Mouse (Mus musculus) lung, embryonic 14.5 days (tissue): ENCODE measurements around the gene Pidd1. TPM values are rescaled to one million over a fixed set of nuclear protein-coding genes. Genes with fewer than 3 reads are reported as not detected.

Source experiments
- ATAC-seq: fragments of 200-750 bp; cut with Nextera tagmentation; 2 replicates; pipeline ENCODE4 v1.8.0; 2017; ENCODE audit warnings: mild to moderate bottlenecking, moderate TSS enrichment, moderate library complexity; ENCODE audit not compliant: insufficient read depth
- DNase-seq: peaks from one replicate; pipeline ENCODE4 v3.0.0-alpha.2; 2015
- H3K27ac ChIP-seq: fragments of 300-500 bp; sonication (generic); 2 replicates; pipeline ENCODE4 v1.5.1; 2014; ENCODE audit warnings: low read depth, mild to moderate bottlenecking, moderate library complexity
- H3K27me3 ChIP-seq: fragments of 300-500 bp; sonication (generic); 2 replicates; pipeline ENCODE4 v1.6.1; 2014; ENCODE audit warnings: low read length, control low read depth; ENCODE audit not compliant: insufficient read depth
- H3K36me3 ChIP-seq: fragments of 300-500 bp; sonication (generic); 2 replicates; pipeline ENCODE4 v1.6.1; 2014; ENCODE audit warnings: control low read depth; ENCODE audit not compliant: insufficient read depth
- H3K4me1 ChIP-seq: fragments of 300-500 bp; sonication (generic); 2 replicates; pipeline ENCODE4 v1.6.1; 2014; ENCODE audit warnings: antibody characterized with exemption, control low read depth; ENCODE audit not compliant: insufficient read depth
- H3K4me2 ChIP-seq: fragments of 300-500 bp; sonication (generic); 2 replicates; pipeline ENCODE4 v1.6.1; 2014; ENCODE audit warnings: mild to moderate bottlenecking
- H3K4me3 ChIP-seq: fragments of 300-500 bp; sonication (generic); 2 replicates; pipeline ENCODE4 v1.5.1; 2014; ENCODE audit warnings: low read depth, low read length
- H3K9ac ChIP-seq: fragments of 300-500 bp; sonication (generic); 2 replicates; pipeline ENCODE4 v1.6.1; 2014
- H3K9me3 ChIP-seq: fragments of 300-500 bp; sonication (generic); 2 replicates; pipeline ENCODE4 v1.6.1; 2016; ENCODE audit warnings: low read depth, low read length, control low read depth
- CTCF ChIP-seq: IDR thresholded peaks from 2 replicates; pipeline ENCODE4 v1.5.1; 2016; ENCODE audit warnings: antibody characterized with exemption, low read depth
- WGBS: fragments of 180-500 bp; shearing (Covaris S2); extraction: QIAGEN DNeasy Blood & Tissue Kit; methylation state at CpG from one replicate; pipeline ENCODE4 v1.1.7; 2014; 5-methylcytosine and 5-hydroxymethylcytosine counted together
- polyA plus RNA-seq: library from polyadenylated mRNA; unstranded; fragments of >200 nt; fragmentation: Nextera tagmentation; extraction: Ambion mirVana; gene quantifications from 2 replicates; pipeline ENCODE4 v1.2.1, GENCODE M21; 2014

The Pidd1 gene
- polyA plus RNA-seq, 1 experiment from 2014 or later, result 14.2 TPM

DNA sequence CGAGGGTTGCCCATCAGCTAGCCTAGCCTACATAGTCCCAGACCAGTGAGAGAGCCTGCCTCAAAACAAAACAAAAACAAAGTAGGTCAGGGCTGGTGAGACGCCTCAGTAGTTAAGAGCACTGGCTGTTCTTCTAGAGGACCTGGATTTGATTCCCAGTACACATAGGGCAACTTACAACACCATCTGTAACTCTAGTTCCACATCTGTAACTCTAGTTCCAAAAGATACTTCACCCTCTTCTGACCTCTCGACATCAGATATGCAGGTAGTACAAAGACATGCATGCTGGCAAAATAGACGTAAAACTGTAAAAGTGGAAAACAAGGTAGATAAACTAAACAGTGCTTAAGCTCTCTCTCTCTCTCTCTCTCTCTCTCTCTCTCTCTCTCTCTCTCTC is 20.0 kb downstream of the Pidd1 start:
- H3K27ac ChIP-seq, result no peak overlapping the region
- no peak for ATAC-seq
- H3K4me3 ChIP-seq, result no peak overlapping the region
- no peaks in the 10 kb centered on the region for H3K27me3 ChIP-seq
- H3K9me3 ChIP-seq, result no peaks in the 10 kb centered on the region
- DNase-seq, result no peak
- no peak overlapping the region for H3K9ac ChIP-seq
- no peak overlapping the region for H3K4me2 ChIP-seq
- no peaks in the 10 kb centered on the region for H3K4me1 ChIP-seq
- WGBS, result 67% methylated on average over 4 of the region's 4 CpGs
- no peaks in the 10 kb centered on the region for H3K36me3 ChIP-seq
- no peak for TF ChIP-seq CTCF

DNA sequence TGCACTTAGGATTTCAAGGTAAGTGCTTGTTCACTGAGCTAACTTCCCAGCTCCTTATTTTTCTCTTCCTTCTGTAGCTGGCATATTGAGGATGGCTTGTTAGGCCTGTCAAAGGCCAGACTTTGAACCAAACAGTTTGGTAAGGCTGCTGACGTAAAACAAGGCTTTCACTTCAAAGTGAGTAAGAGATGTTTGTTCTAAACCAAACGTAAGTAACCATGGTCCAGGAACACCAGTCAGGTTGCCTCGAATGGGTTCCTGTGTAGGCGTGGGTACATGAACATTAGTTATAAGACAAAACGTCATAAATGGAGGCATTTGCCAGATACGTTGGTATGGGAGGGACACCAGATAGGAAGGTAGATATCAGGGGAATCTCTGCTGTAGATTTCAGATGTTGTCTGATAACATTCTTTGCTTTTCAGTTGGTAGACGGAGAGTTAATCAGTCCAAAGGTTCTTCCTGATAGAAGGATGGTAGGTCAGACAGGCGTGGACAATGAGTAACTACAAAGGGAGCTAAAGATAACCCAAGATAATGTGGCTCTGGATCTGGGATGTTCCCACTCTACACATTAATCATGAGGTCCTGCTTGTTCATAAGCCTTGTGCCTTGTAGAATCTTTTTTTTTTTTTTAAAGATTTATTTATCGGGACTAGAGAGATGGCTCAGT is 23.7 kb downstream of the Pidd1 start:
- no peaks in the 10 kb centered on the region for H3K9me3 ChIP-seq
- H3K27ac ChIP-seq, result no peak overlapping the region
- 68% methylated on average over 9 of the region's 9 CpGs for WGBS
- ATAC-seq (no peak), DNase-seq (no peak)
- H3K4me3 ChIP-seq, result no peak overlapping the region
- TF ChIP-seq CTCF, result no peak
- H3K4me1 ChIP-seq, result no peaks in the 10 kb centered on the region
- H3K9ac ChIP-seq, result no peak overlapping the region
- no peak overlapping the region for H3K4me2 ChIP-seq
- no peaks in the 10 kb centered on the region for H3K36me3 ChIP-seq
- no peaks in the 10 kb centered on the region for H3K27me3 ChIP-seq

DNA sequence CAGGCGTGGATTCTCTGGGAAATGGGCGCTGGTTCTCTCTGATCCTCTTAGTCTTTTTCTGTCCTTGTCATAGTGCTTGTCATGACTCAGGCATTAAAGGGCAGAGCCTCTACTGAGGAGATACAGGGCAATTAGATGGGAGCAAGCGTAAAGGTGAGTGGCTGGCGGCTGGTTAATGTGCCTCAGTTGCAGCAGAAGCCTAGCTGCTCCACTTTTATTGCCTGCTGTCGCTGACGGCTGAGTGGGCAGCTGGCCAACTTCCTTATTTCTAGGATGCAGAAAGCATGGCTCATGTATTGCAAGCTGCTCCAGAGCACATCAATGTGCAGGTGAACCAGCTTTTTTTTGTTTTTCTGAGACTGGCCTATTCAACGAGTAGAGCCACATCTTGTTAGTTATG is 24.9 kb downstream of the Pidd1 start:
- no peaks in the 10 kb centered on the region for H3K4me1 ChIP-seq
- no peak overlapping the region for H3K4me2 ChIP-seq
- no peak for ATAC-seq
- no peak overlapping the region for H3K4me3 ChIP-seq
- H3K9me3 ChIP-seq, result no peaks in the 10 kb centered on the region
- no peaks in the 10 kb centered on the region for H3K27me3 ChIP-seq
- peak; percentile 62 for DNase-seq
- TF ChIP-seq CTCF, result no peak
- WGBS, result 57% methylated on average over 7 of the region's 7 CpGs
- H3K36me3 ChIP-seq, result no peaks in the 10 kb centered on the region
- H3K9ac ChIP-seq, result no peak overlapping the region
- no peak overlapping the region for H3K27ac ChIP-seq

DNA sequence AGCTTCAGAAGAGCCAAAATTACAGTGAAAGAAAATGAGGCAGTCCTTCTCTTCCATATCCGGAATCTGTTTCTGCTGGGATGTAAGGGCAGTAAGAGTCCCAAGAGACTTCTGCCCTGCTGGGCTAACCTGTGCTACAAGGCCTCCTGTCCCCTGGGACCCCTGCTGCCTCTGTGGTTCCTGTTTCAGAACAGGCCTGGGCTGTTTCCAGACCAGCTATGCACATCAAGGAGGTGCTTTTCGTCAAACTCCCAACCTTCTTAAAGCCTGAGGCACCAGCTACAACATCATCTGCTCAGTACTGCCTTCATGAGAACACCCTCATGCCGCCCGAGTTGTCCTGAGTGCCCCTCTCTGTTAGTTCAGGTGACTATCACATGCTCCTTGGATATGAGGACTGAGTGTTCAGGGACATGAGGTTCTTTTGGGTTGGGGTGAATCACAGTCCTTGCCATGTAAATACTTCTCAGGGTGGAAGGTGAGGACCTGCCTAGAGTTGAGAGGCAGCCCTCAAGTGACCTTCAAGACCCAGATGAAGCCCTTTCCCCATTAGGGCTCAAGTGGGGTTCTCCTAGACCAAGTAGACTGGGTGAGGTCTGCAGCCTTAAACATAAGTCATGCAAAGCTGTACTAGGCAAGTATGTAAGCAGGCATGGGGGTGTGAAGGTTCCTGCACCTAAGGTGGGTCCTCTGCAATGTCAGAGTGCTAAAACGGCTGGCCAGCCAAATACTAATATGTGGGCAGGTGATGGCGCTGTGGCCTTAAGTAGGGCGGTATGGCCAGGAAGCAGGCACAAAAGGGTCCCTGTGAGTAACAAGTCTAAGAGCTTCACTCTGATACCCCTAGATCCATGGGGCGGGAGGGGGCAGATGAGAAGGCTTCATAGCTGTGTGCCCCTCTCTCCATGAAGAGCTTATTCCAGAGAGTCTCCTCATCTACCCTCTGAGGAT is 25.8 kb downstream of the Pidd1 start:
- Histone ChIP-seq H3K27ac (no peak overlapping the region), H3K9ac (no peak overlapping the region), H3K36me3 (no peaks in the 10 kb centered on the region), H3K4me3 (no peak overlapping the region), H3K9me3 (no peaks in the 10 kb centered on the region), H3K4me1 (peaks cover 2% of the 10 kb centered on the region; the same call in 1 of the 2 replicates), H3K4me2 (no peak overlapping the region), H3K27me3 (no peaks in the 10 kb centered on the region)
- WGBS, result 63% methylated on average over 8 of the region's 8 CpGs
- DNase-seq (no peak), ATAC-seq (no peak)
- no peak for TF ChIP-seq CTCF

DNA sequence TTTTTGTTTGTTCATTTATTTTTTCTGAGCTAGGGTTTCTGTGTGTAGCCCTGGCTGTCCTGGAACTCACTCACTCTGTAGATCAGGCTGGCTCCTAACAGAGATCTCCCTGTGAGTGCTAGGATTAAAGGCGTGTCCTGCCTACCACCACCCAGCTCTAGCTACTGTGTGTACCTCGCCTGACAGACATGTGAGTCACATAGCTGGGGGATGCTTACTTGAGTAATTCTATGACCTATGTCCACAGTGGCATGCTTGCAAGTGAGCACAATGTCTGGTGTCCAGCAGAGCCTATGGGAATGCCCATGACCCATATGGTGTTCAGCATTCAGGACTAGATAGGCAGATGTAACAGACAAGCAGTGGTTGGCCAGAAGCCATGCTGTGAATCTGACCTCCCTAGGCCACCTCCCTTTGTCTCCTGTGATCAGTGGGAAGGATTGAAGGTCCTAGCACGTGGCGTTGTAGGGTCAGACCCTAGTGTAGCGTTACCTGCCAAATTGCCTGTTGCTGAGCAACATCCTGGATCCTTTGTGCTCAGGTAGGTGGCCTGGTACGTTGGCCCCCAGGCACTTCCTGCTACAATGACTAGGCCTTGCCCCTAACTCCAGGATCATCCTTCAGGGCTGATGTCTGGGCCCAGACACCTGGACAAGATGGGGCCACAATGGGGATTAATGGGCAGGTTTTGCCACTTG is 27.5 kb downstream of the Pidd1 start:
- TF ChIP-seq CTCF, result no peak
- Histone ChIP-seq H3K4me2 (no peak overlapping the region), H3K4me3 (no peak overlapping the region), H3K9me3 (no peaks in the 10 kb centered on the region), H3K9ac (no peak overlapping the region), H3K36me3 (0 out of 2 replicates have a peak, but pooled peaks cover 3% of the 10 kb centered on the region), H3K27me3 (no peaks in the 10 kb centered on the region), H3K4me1 (peaks cover 4% of the 10 kb centered on the region; the same call in 1 of the 2 replicates), H3K27ac (no peak overlapping the region)
- DNase-seq (no peak), ATAC-seq (no peak)
- 80% methylated on average over 6 of the region's 6 CpGs for WGBS

DNA sequence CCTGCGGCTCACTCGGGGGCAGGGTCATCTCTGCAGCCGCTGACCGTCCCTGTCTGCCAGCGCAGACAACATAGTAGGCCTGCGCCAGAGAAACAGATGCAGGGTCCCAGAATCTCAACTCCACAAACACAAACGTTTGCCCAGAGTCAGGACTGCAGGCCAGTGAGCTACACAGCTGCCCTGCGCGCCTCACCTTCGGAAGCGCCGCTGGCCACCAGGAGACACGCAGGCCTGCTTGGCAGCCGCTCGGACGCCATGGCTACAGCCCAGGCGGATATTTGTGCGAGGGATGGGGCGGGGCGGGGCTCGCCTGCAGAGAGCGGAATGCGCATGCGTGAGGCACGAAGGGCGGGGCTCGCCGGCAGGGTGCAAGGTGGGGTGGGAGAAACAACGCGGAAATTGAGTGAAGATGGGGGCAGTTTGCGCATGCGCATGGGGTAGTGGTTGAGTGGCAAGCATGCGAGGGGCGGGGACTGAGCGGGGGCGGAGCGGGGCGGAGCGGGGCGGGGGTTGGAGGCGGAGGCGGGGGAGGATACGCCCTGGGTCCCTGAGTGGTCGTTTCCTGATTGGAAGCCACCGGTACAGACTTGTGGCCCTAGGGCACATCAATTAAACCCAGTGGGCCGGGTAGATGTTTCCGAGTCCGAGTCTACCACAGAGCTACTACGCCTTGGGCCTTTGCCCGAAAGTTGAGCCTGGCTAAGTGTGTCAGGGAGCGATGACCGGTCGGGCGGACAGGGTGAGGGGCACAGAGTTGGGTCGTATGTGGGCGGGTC is 29.8 kb downstream of the Pidd1 start, which contains the start of gene Gatd1:
Gatd1 (minus strand) TSS at position 328 of the 776 bp plus-strand sequence.
- under 1% methylated on average over 51 of the region's 56 CpGs for WGBS
- H3K27ac ChIP-seq, result peak within 1 kb of the TSS; percentile 75
- TF ChIP-seq CTCF, result peak; percentile 47
- H3K27me3 ChIP-seq, result no peaks in the 10 kb centered on the region
- peak within 1 kb of the TSS; percentile 77 for H3K4me3 ChIP-seq
- ATAC-seq (peak; percentile 93), DNase-seq (peak; percentile 100)
- H3K36me3 ChIP-seq, result peaks cover 22% of the 10 kb centered on the region
- H3K9me3 ChIP-seq, result no peaks in the 10 kb centered on the region
- peak within 1 kb of the TSS; percentile 92 for H3K4me2 ChIP-seq
- H3K9ac ChIP-seq, result peak within 1 kb of the TSS; percentile 81
- H3K4me1 ChIP-seq, result peaks cover 4% of the 10 kb centered on the region; the same call in 1 of the 2 replicates
